Mouse (Mus musculus): Measurements from ENCODE around the gene Clec9a. TPM values are rescaled to one million over a fixed set of nuclear protein-coding genes. Genes with fewer than 3 reads are reported as not detected.
A peak's percentile ranks its signal among the peaks of the same experiment; 100 is the strongest.

Gene Clec9a
- polyA plus RNA-seq, 1 experiment, result not detected

DNA sequence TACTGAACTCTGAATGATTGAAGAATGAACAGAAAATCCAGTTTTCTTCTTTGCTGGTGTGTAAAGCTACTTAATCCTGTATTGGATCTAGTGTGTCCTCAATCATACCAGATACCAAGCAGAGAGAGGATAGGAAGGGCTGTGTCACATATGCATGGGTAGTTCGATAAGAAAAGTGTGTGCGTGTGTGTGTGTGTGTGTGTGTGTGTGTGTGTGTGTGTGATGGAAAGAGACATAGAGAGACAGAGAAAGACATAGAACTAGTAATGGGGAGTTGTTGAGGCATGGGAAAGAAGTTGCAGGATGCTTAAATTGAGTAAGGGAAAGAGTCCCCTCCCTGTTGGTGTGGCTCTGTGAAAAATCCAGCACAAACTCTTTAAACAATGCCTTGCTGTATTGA is 22.9 kb upstream of the Clec9a start, which contains the start of gene Clec12b:
Gene Clec12b (minus strand): TSS at position 101 of the 400 bp plus-strand sequence.
- no peak for TF ChIP-seq GATA1 (IDR thresholded peaks at IDR 0.05; ENCODE audit: borderline replicate concordance, low read length)
- no peak for TF ChIP-seq FLI1 (IDR thresholded peaks at IDR 0.05; ENCODE audit: low read length)
- no peak within 1 kb of the TSS for H3K4me3 ChIP-seq (replicated peaks)
- H3K9me3 ChIP-seq, result no peaks in the 10 kb centered on the region
- peaks cover 11% of the 10 kb centered on the region; the same call in 1 of the 2 replicates for H3K4me1 ChIP-seq
- H3K36me3 ChIP-seq (replicated peaks; ENCODE audit: low read length), result no peaks in the 10 kb centered on the region
- H3K27me3 ChIP-seq (replicated peaks), result no peaks in the 10 kb centered on the region

DNA sequence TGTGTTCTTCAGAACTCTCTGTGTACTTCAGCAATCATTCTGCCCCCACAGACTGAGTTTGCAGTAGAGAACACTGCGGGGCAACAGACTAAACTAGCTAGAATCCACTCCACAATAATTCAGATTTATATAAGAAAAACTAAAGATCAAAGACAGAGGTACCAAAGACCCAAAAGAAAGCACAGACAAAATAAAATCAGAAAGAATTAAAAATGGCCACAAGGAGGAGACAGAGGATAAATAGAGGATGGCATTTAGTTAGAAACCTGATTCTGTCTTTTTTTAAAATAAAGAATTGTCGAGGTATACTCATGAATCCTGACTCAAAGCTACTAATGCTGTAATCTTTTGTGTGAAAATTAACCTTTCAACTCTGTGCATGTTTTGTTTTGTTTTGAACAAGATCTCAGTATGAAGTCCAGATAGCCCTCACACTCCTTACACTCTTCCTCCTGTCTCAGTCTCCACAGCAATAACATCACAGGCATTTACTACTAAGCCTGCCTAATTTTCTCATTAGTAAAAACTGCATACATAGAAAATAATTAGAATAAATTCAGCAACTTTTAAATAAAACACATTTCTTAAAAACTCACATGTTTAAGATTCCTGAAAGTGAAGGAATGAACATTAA is 15.5 kb upstream of the Clec9a start:
- H3K4me3 ChIP-seq (replicated peaks), result no peak overlapping the region
- peaks cover 38% of the 10 kb centered on the region for H3K4me1 ChIP-seq
- H3K27me3 ChIP-seq (replicated peaks), result no peaks in the 10 kb centered on the region

DNA sequence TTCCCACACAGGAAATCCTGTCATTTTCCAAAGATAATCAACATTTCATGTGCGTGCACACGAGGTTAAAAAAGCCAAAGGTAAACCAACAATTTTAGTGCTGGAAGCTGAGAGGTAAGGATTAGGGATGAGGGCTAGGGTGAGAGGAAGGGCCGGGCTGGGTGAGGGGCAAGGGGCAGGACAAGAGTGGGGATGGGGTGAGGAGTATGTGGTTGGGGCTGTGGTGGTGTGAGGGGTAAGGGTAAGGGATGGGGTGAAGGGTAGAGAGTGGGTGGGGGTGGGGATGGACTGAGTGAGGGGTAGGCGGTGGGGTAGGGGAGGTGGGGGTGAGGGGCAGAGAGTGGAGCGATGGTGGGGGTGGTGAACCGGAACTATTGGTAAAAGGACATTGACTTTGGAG is 14.9 kb upstream of the Clec9a start:
- H3K4me3 ChIP-seq (replicated peaks), result no peak overlapping the region
- no peaks in the 10 kb centered on the region for H3K36me3 ChIP-seq (replicated peaks; ENCODE audit: low read length)
- peaks cover 38% of the 10 kb centered on the region for H3K4me1 ChIP-seq
- TF ChIP-seq GATA1 (IDR thresholded peaks at IDR 0.05; ENCODE audit: borderline replicate concordance, low read length), result no peak
- no peak for TF ChIP-seq FLI1 (IDR thresholded peaks at IDR 0.05; ENCODE audit: low read length)
- no peaks in the 10 kb centered on the region for H3K27me3 ChIP-seq (replicated peaks)
- H3K9me3 ChIP-seq, result no peaks in the 10 kb centered on the region

More for the DNA sequence above, 15.5 kb upstream of the Clec9a start:
- TF ChIP-seq GATA1 (IDR thresholded peaks at IDR 0.05; ENCODE audit: borderline replicate concordance, low read length) (no peak), FLI1 (IDR thresholded peaks at IDR 0.05; ENCODE audit: low read length) (no peak)
- Histone ChIP-seq H3K9me3 (no peaks in the 10 kb centered on the region), H3K36me3 (replicated peaks; ENCODE audit: low read length) (no peaks in the 10 kb centered on the region)

DNA sequence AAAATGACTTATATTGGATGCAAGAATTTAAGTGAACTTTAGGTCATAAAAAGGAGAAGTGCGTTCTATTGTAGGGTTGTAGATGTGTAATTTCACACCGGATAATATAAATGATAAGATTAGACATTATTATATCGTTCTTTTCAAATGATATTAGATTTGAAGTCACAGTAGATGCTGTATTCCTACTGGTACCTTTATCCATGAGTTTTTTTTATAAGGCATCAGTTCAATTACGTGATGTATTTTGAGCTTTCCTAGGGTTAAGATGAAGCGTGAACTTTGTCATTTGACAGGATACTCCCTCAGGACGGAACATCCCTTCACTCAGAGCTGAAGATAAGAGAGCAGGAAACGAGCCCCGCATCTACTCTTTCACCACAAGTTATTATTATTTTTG is 11.7 kb upstream of the Clec9a start, which contains the start of gene Clec1b:
Gene Clec1b (plus strand): TSS at position 301 of the 400 bp plus-strand sequence.
- TF ChIP-seq FLI1 (IDR thresholded peaks at IDR 0.05; ENCODE audit: low read length) (no peak), GATA1 (IDR thresholded peaks at IDR 0.05; ENCODE audit: borderline replicate concordance, low read length) (no peak)
- Histone ChIP-seq H3K9me3 (no peaks in the 10 kb centered on the region), H3K4me3 (replicated peaks) (peak within 1 kb of the TSS; percentile 90), H3K4me1 (peaks cover 58% of the 10 kb centered on the region), H3K27me3 (replicated peaks) (no peaks in the 10 kb centered on the region), H3K36me3 (replicated peaks; ENCODE audit: low read length) (peaks cover 28% of the 10 kb centered on the region)

DNA sequence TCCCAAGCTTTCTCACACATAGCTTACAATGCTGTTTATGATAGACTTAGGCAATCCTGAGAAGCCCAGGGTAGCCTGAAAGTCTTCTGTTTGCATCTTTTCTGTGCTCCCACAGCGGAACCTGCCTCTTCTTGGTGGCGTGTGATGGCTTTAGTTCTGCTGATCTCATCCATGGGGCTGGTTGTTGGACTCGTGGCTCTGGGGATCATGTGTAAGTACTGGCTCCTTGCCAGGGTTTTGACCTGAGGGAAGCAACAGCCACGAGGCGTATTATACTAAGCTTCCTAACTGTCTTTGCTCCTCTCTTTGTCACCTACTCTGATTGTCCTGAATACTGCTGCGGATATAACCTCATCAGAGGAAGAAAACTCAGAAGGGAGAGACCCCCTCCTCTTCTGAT is 8.7 kb upstream of the Clec9a start:
- Histone ChIP-seq H3K36me3 (replicated peaks; ENCODE audit: low read length) (peaks cover 53% of the 10 kb centered on the region), H3K4me3 (replicated peaks) (peak overlapping the region; percentile 86), H3K4me1 (peaks cover 61% of the 10 kb centered on the region), H3K9me3 (no peaks in the 10 kb centered on the region), H3K27me3 (replicated peaks) (no peaks in the 10 kb centered on the region)
- TF ChIP-seq GATA1 (IDR thresholded peaks at IDR 0.05; ENCODE audit: borderline replicate concordance, low read length) (no peak), FLI1 (IDR thresholded peaks at IDR 0.05; ENCODE audit: low read length) (no peak)

DNA sequence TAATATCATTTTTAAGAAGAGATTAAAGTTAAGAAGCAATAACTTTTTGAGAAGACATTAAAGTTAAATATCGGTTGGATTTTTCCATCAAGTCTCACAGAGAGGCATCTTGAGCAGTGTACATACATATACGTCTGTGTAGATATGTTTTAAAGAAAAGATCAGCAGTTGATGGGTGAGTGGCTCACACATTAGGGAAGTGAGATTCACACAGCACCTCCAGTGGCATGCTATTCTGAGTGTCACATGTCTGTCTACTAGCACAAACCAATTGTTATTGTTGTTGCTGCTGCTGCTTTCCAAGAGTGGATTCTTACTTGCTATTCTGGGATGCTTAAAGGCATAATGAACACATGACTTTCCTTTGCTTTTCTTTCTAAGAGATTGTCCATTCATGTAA is 6.3 kb upstream of the Clec9a start:
- Histone ChIP-seq H3K27me3 (replicated peaks) (no peaks in the 10 kb centered on the region), H3K4me3 (replicated peaks) (no peak overlapping the region), H3K4me1 (peaks cover 53% of the 10 kb centered on the region), H3K9me3 (no peaks in the 10 kb centered on the region), H3K36me3 (replicated peaks; ENCODE audit: low read length) (peaks cover 67% of the 10 kb centered on the region)
- no peak for TF ChIP-seq GATA1 (IDR thresholded peaks at IDR 0.05; ENCODE audit: borderline replicate concordance, low read length)
- no peak for TF ChIP-seq FLI1 (IDR thresholded peaks at IDR 0.05; ENCODE audit: low read length)

DNA sequence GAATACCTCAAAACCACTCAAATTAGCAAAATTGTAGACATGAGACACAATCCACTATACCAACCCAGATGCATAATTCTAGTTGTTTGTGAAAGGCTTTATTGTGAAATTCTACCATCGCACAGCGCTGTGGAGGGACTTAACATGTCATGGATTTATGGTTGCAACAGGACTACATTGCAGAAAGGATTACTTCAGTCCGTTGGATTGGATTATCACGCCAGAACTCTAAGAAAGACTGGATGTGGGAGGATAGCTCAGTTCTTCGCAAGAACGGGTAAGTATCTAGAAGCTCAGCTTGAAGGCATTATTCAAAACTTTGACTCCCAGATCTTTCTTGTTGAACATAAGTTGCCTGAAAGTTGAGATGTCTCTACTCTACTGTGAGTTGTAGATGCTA is 5.3 kb upstream of the Clec9a start:
- Histone ChIP-seq H3K27me3 (replicated peaks) (no peaks in the 10 kb centered on the region), H3K4me1 (peaks cover 61% of the 10 kb centered on the region), H3K9me3 (no peaks in the 10 kb centered on the region), H3K36me3 (replicated peaks; ENCODE audit: low read length) (peaks cover 76% of the 10 kb centered on the region), H3K4me3 (replicated peaks) (no peak overlapping the region)
- TF ChIP-seq FLI1 (IDR thresholded peaks at IDR 0.05; ENCODE audit: low read length), result no peak
- no peak for TF ChIP-seq GATA1 (IDR thresholded peaks at IDR 0.05; ENCODE audit: borderline replicate concordance, low read length)

GRCm38 (mm10) chr6:129405999-129406398 is 2.7 kb upstream of the Clec9a start:
- Histone ChIP-seq H3K36me3 (replicated peaks; ENCODE audit: low read length) (peaks cover 84% of the 10 kb centered on the region), H3K9me3 (no peaks in the 10 kb centered on the region), H3K4me1 (peaks cover 67% of the 10 kb centered on the region), H3K4me3 (replicated peaks) (no peak overlapping the region), H3K27me3 (replicated peaks) (no peaks in the 10 kb centered on the region)
- TF ChIP-seq GATA1 (IDR thresholded peaks at IDR 0.05; ENCODE audit: borderline replicate concordance, low read length), result no peak
- no peak for TF ChIP-seq FLI1 (IDR thresholded peaks at IDR 0.05; ENCODE audit: low read length)

GRCm38 (mm10) chr6:129407324-129407723 is 1.3 kb upstream of the Clec9a start:
- no peak for TF ChIP-seq GATA1 (IDR thresholded peaks at IDR 0.05; ENCODE audit: borderline replicate concordance, low read length)
- Histone ChIP-seq H3K4me3 (replicated peaks) (no peak overlapping the region), H3K27me3 (replicated peaks) (no peaks in the 10 kb centered on the region), H3K4me1 (peaks cover 65% of the 10 kb centered on the region), H3K9me3 (no peaks in the 10 kb centered on the region), H3K36me3 (replicated peaks; ENCODE audit: low read length) (peaks cover 82% of the 10 kb centered on the region)

GRCm38 (mm10) chr6:129414177-129414576 is 5.5 kb downstream of the Clec9a start:
- Histone ChIP-seq H3K4me3 (replicated peaks) (no peak overlapping the region), H3K4me1 (peaks cover 63% of the 10 kb centered on the region), H3K36me3 (replicated peaks; ENCODE audit: low read length) (peaks cover 90% of the 10 kb centered on the region), H3K27me3 (replicated peaks) (no peaks in the 10 kb centered on the region), H3K9me3 (no peaks in the 10 kb centered on the region)
- TF ChIP-seq GATA1 (IDR thresholded peaks at IDR 0.05; ENCODE audit: borderline replicate concordance, low read length) (no peak), FLI1 (IDR thresholded peaks at IDR 0.05; ENCODE audit: low read length) (no peak)
